Mouse (Mus musculus) intestine, postnatal 0 days (tissue): ENCODE measurements around the gene Olfr1385. TPM values are rescaled to one million over a fixed set of nuclear protein-coding genes. Genes with fewer than 3 reads are reported as not detected.
"Not testable (repeated sequence)": the region's sequence is repeated elsewhere in the genome, so short reads cannot be mapped to it uniquely, and the experiment has no call there.

Experiments used
- ATAC-seq: fragments of 200-750 bp; cut with Nextera tagmentation; 2 replicates; pipeline ENCODE4 v1.8.0; 2017; ENCODE audit warnings: mild to moderate bottlenecking, moderate TSS enrichment, moderate library complexity
- H3K27ac ChIP-seq: fragments of 300-500 bp; sonication (generic); 2 replicates; pipeline ENCODE4 v1.5.1; 2014; ENCODE audit warnings: mild to moderate bottlenecking, low read depth, low read length, moderate library complexity
- H3K27me3 ChIP-seq: fragments of 300-500 bp; sonication (generic); replicated peaks from 2 replicates; pipeline ENCODE4 v1.6.1; 2014; ENCODE audit warnings: low read length, mixed read lengths; ENCODE audit not compliant: control insufficient read depth, insufficient read depth
- H3K36me3 ChIP-seq: fragments of 300-500 bp; sonication (generic); 2 replicates; pipeline ENCODE4 v1.6.1; 2014; ENCODE audit warnings: mild to moderate bottlenecking, moderate library complexity; ENCODE audit not compliant: control insufficient read depth, insufficient read depth
- H3K4me1 ChIP-seq: fragments of 300-500 bp; sonication (generic); replicated peaks from 2 replicates; pipeline ENCODE4 v1.6.1; 2014; ENCODE audit warnings: antibody characterized with exemption, low read length, mixed read lengths; ENCODE audit not compliant: control insufficient read depth, insufficient read depth
- H3K4me2 ChIP-seq: fragments of 300-500 bp; sonication (generic); replicated peaks from 2 replicates; pipeline ENCODE4 v1.6.1; 2014; ENCODE audit warnings: low read depth, mild to moderate bottlenecking, moderate library complexity
- H3K4me3 ChIP-seq: fragments of 300-500 bp; sonication (generic); 2 replicates; pipeline ENCODE4 v1.5.1; 2014; ENCODE audit warnings: low read depth, low read length
- H3K9ac ChIP-seq: fragments of 300-500 bp; sonication (generic); 2 replicates; pipeline ENCODE4 v1.6.1; 2014; ENCODE audit warnings: mild to moderate bottlenecking, low read depth, low read length
- H3K9me3 ChIP-seq: fragments of 300-500 bp; sonication (generic); 2 replicates; pipeline ENCODE4 v1.6.1; 2016; ENCODE audit warnings: mixed run types; ENCODE audit not compliant: control insufficient read depth
- CTCF ChIP-seq: sonication (generic); IDR thresholded peaks from 2 replicates; pipeline ENCODE4 v1.5.1; 2016; ENCODE audit warnings: low read depth, mild to moderate bottlenecking, control low read depth, antibody characterized with exemption, moderate library complexity
- WGBS: fragments of 180-500 bp; shearing (Covaris S2); extraction: QIAGEN DNeasy Blood & Tissue Kit; methylation state at CpG from one replicate; pipeline ENCODE4 v1.1.7; 2014; 5-methylcytosine and 5-hydroxymethylcytosine counted together
- polyA plus RNA-seq: library from polyadenylated mRNA; unstranded; fragments of >200 nt; fragmentation: Nextera tagmentation; extraction: Ambion mirVana; gene quantifications from 2 replicates; pipeline ENCODE4 v1.2.1, GENCODE M21; 2015

The Olfr1385 gene
- polyA plus RNA-seq: not detected in 2 replicates

DNA sequence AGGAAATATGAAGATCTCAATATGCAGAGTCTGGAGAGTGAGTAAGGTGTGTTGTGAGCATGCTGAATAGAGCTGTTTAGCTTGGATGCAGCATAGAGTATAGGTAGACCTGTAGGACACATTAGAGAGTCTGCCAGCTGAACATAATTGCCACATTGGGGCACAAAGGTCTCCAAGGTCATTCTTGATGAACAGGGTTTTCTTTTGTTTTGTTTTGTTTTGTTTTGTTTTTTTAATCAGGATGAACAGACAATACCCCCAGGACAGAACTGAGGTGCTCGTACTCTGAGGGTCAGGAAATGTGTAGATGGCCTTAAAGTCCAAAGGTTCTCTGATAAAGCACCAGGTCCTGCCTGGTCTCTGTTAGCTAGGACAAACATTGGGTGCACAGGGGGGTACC lies at the start of gene Olfr1385:
Gene Olfr1385 (plus strand): TSS at position 301 of the 400 bp plus-strand sequence.
- not testable (repeated sequence) for H3K9ac ChIP-seq, H3K9me3 ChIP-seq, H3K4me3 ChIP-seq, H3K27me3 ChIP-seq, H3K4me2 ChIP-seq, ATAC-seq, H3K27ac ChIP-seq, H3K36me3 ChIP-seq, H3K4me1 ChIP-seq
- WGBS: 55% methylated on average over 1 of the region's 1 CpGs

DNA sequence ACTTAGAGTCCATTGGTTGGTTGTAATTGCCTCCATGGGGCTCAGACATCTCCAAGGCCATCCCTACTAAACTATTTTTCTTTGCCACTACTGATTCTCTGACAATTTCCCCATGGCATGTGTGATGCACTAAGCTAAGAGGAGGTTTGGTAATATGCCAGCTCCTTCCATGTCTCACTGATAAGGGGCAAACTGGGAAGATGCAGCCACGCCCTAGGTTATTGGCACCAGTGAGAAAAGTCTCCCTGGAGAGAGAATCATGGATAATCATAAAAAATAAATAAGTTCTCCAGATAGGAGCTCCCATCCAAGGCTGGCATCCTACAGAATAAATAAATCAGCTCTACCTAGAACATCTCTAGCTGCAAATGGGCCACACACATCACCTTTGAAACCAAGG lies 33.8 kb upstream of the Olfr1385 start, which contains the start of gene Olfr1387:
Gene Olfr1387 (plus strand): TSS at position 301 of the 400 bp plus-strand sequence.
- Histone ChIP-seq H3K4me2 (no peak within 1 kb of the TSS), H3K9me3 (no peaks in the 10 kb centered on the region), H3K9ac (no peak within 1 kb of the TSS), H3K27ac (no peak within 1 kb of the TSS), H3K36me3 (no peaks in the 10 kb centered on the region), H3K4me1 (no peaks in the 10 kb centered on the region), H3K4me3 (no peak within 1 kb of the TSS), H3K27me3 (no peaks in the 10 kb centered on the region)
- no peak for TF ChIP-seq CTCF
- ATAC-seq: no peak
- WGBS: 65% methylated on average over 1 of the region's 1 CpGs

DNA sequence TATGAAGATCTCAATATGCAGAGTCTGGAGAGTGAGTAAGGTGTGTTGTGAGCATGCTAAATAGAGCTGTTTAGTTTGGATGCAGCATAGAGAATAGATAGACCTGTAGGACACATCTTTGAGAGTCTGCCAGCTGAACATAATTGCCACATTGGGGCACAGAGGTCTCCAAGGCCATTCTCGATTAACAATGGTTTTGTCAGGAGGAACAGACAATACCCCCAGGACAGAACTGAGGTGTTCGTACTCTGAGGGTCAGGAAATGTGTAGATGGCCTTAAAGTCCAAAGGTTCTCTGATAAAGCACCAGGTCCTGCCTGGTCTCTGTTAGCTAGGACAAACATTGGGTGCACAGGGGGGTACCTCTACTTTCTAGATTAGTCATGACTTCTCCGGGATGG lies 24.1 kb upstream of the Olfr1385 start, which contains the start of gene Olfr1386:
Gene Olfr1386 (plus strand): TSS at position 301 of the 400 bp plus-strand sequence.
- H3K36me3 ChIP-seq, H3K27me3 ChIP-seq, ATAC-seq, H3K4me2 ChIP-seq, H3K9ac ChIP-seq, H3K9me3 ChIP-seq, H3K4me3 ChIP-seq, H3K4me1 ChIP-seq, H3K27ac ChIP-seq: not testable (repeated sequence)
- WGBS: 64% methylated on average over 2 of the region's 3 CpGs

DNA sequence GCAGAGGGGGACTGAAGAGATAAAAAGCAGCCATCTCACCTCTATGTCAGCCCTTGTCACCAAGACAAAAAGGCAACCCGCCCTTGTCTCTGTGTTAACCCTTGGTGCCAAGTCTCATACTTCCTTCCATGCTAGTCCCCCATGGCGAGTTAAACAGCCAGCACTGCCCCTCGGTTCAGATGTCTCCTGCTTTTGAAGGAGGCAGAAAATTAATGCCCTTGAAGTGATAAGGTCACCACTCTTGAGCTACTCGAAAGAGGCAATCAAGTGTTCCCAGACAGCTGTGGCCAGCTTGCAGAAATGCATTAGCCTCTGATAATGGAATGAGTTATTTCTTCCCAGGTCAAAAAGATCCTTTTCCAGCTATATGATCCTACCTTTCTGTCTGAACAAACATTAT lies 2.9 kb upstream of the Olfr1385 start:
- H3K36me3 ChIP-seq: no peaks in the 10 kb centered on the region
- no peaks in the 10 kb centered on the region for H3K27me3 ChIP-seq
- H3K9me3 ChIP-seq: no peaks in the 10 kb centered on the region
- no peak overlapping the region for H3K4me3 ChIP-seq
- no peaks in the 10 kb centered on the region for H3K4me1 ChIP-seq
- H3K27ac ChIP-seq: no peak overlapping the region
- no peak for ATAC-seq
- no peak overlapping the region for H3K4me2 ChIP-seq
- no peak overlapping the region for H3K9ac ChIP-seq
- WGBS: 50% methylated on average over 4 of the region's 4 CpGs
- TF ChIP-seq CTCF: no peak

DNA sequence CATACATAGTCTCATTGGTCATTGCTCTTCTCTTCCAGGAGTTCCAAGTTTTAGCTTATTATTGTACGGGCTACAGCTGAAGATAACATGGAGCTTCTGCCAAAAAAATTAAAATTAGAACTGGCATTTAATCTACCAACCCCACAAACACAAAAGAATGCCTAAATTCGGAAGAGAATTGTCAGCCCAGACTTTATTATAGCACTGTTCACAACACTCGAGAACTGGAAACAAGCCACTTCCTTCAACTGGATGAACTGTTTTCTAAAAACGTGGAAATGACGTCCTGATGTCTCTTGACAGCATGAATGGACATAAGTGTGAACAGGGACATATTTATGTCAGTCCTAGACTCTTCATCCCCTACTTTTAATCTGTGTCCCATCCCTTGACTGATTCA lies 29.2 kb downstream of the Olfr1385 start:
- H3K27me3 ChIP-seq: no peaks in the 10 kb centered on the region
- no peaks in the 10 kb centered on the region for H3K4me1 ChIP-seq
- H3K4me2 ChIP-seq: no peak overlapping the region
- no peak overlapping the region for H3K27ac ChIP-seq
- WGBS: 66% methylated on average over 5 of the region's 5 CpGs
- H3K4me3 ChIP-seq: no peak overlapping the region
- H3K9me3 ChIP-seq: no peaks in the 10 kb centered on the region
- no peak overlapping the region for H3K9ac ChIP-seq
- no peak for ATAC-seq
- TF ChIP-seq CTCF: no peak
- no peaks in the 10 kb centered on the region for H3K36me3 ChIP-seq

DNA sequence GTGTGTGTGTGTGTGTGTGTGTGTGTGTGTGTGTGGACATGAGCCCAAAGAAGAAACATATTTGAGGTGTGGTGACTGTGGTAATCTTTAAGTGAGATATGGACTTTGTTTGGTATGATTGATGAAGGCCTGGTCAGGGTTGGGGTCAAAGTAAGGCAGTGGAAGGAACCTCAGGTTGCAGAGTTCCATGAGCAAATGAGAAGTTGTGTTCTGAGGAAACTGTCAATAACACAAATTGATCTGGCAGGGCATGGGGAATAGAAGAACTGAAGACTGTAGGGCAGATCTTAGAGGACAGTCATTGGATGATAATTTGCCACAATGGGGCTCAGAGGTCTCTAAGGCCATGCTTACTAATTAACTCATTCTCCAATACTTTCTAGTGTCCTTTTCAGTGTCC lies 30.5 kb downstream of the Olfr1385 start, which contains the start of gene Olfr1383:
Gene Olfr1383 (plus strand): TSS at position 301 of the 400 bp plus-strand sequence.
- Histone ChIP-seq H3K4me1 (no peaks in the 10 kb centered on the region), H3K9me3 (no peaks in the 10 kb centered on the region), H3K27me3 (no peaks in the 10 kb centered on the region), H3K4me2 (no peak within 1 kb of the TSS), H3K36me3 (no peaks in the 10 kb centered on the region), H3K4me3 (no peak within 1 kb of the TSS), H3K27ac (no peak within 1 kb of the TSS), H3K9ac (no peak within 1 kb of the TSS)
- TF ChIP-seq CTCF: no peak
- ATAC-seq: no peak

DNA sequence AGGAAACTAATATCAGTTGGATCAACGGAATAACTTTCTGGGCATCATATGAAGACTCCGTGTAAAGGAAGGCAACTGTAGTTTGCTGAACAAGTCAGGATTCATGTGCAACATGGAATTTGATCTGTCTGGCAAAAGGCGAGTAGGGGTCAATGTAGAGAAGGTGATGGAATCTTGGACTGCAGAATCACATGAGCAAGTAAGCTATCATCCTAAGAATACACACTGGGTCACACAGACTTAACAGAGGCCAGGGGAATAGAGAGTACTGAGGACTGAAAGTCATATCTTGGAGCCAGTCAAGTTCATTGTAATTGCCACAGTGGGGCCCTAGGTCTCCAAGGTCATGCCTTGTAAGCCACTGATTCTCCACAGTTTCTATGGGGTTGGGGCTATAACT lies 39.1 kb downstream of the Olfr1385 start, which contains the start of gene Olfr1382:
Gene Olfr1382 (plus strand): TSS at position 301 of the 400 bp plus-strand sequence.
- no peak for ATAC-seq
- TF ChIP-seq CTCF: no peak
- Histone ChIP-seq H3K27me3 (no peaks in the 10 kb centered on the region), H3K4me3 (no peak within 1 kb of the TSS), H3K4me1 (no peaks in the 10 kb centered on the region), H3K36me3 (no peaks in the 10 kb centered on the region), H3K27ac (no peak within 1 kb of the TSS), H3K9ac (no peak within 1 kb of the TSS), H3K9me3 (no peaks in the 10 kb centered on the region), H3K4me2 (no peak within 1 kb of the TSS)
- WGBS: 82% methylated on average over 3 of the region's 3 CpGs
